Mouse (Mus musculus) cerebellum, postnatal 25 days (tissue): ENCODE measurements around the gene Unc45a.

ENCODE experiments used
- DNase-seq, 2 experiments: peaks; one replicate each; pipeline ENCODE4 v3.0.0; 2021; ENCODE audit warnings: mixed read lengths in 2 of 2

The Unc45a gene

DNA sequence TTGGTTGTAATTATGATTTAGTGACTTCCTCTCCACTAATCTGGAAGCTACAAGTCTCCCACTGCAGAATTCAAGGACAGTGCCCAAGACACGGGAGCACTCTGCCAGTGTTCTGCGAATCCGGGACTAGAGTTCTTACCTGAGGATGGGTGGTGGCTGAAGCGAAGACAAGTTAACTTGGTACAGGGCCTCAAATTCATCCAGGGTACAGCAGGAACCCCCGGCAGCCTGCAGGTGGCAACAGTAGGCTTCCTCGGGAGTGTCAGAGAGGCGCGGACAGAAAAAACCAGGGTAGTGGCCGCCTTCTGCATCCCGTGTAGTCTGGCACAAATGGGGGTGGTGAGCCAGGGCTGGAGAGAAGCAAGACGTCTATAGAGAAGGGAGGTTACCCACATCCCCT is at the start of gene Unc45a:
Unc45a (minus strand) TSS at position 213 of the 400 bp plus-strand sequence.
- DNase-seq: peak; percentile 69 to 77

GRCm38 (mm10) chr7:80387633-80388543 is 47.1 kb upstream of the Unc45a start, which contains the start of gene Fes:
Gene Fes, minus strand, starts transcription at chr7:80387946.
- no peak for DNase-seq

DNA sequence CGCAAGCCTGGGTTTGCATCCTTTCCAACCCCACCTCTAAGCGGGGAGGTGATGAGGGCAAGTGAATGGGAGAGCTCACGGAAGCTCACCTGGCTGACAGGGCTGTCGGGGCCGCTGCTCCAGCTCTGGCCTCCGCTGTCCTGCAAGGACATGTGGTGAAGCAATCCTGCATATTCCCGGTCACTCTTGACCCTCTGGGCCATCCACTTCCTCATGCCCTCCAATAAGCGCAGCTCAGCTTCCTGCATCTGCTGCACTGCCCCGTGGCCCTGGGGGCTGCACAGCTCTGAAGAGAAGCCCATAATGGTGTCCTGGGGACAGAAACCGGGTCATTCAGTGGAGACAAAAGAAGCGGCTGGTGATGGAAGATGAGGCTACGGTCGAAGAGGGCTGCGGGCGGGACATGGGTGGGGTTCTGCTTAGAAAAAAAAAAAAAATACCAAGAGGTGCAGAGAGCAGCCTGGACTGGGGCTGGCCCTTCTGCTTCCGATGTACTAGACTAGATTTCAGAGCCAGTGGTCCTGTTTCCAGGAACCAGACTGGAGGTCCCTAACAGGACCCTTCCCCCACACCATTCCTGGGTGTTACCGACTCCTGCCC is 46.3 kb upstream of the Unc45a start:
- no peak for DNase-seq

GRCm38 (mm10) chr7:80386235-80386930 is 45.6 kb upstream of the Unc45a start:
- peak; percentile 92 to 96 for DNase-seq

GRCm38 (mm10) chr7:80382919-80383318 is 42.1 kb upstream of the Unc45a start:
- no peak for DNase-seq

- peak in 1 of 2 experiments; percentile 70 for DNase-seq
Measured at GRCm38 (mm10) chr7:80379531-80379930, 38.7 kb upstream of the Unc45a start.

GRCm38 (mm10) chr7:80377471-80377870 is 36.7 kb upstream of the Unc45a start:
- DNase-seq: peak; percentile 88 to 89

DNA sequence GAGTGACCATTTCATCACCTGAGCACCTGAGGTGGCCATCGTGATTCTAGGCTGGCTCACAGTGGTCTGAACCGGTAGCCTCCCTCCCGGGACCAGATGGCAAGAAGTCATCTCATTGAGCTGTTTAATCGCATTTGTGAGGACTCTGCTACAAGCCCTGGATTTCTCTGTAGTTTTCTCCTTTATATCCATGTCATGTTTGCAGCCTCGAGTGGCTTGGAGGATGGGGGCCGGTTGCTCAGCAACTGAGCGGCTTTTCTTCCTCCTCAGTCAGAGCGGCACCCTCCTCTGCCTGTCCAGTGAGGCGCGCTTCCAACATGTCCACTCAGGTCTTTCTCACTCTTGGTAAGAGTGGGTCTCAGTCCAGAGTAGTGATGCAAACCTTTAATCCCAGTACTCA is 35.4 kb upstream of the Unc45a start:
- no peak for DNase-seq

DNA sequence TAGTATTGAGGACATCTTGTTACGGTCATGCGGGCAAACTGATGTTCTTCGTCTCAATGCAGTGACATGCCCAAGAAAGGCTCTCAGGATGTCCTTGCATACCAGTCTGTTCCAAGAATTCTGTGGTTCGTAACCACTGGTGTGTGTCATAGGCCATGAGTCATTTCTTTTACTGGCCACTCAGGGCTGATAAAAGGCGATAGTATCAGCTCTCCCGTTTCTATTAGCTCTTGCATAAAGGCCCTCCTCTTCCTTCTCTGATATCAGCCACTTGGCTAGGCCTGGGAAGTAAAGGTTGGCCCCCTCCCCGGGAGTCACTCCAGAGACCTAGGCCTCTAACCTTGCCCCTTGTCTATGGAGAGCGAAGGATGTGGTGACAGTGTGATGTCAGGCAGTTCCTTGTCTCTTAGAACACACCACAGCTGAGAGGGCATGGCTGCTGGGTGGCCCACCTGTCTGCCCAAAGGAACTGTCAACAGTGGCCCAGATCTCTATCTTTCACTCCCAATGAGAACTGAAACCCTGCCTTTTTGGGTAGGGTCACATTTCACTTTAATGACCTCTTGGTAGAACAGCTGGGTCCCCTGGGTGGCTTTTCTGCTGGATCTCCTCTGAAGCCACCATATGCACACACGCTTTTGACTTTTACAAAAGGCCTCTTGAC is 34.7 kb upstream of the Unc45a start:
- DNase-seq: no peak

DNA sequence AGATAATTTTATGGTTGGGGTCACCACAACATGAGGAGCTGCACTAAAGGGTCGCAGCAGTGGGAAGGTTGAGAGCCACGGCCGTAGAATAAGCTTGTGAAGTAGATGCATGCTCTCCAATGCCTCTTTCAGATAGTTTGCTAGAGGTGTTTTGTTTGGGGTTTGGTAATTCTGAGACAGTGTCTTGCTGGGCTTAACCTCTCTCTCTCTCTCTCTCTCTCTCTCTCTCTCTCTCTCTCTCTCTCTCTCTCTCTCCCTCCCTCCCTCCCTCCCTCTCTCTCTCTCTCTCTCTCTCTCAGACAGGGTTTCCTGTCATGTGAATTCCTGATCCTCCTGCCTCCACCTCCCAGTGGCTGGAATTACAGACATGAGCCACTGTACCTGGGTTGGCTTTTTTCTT is 33.9 kb upstream of the Unc45a start:
- DNase-seq: no peak

DNA sequence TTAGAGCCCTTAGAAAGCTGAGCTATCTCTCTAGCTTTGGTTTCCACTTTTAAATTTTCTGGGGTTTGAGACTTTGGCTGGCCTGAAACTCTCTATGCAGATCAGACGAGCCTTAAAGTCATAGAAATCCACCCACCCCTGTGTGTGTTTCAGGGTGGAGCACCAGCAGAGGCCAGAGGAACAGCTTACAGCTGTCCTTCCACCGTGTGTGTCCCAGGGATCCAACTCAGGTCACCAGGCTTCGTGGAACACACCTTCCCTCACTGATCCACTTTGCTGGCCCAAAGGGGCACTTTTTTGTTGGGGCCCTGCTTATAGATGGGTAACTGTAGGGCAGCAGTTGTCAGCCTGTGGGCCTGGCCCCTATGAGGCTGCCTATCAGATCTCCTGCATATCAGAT is 33.5 kb upstream of the Unc45a start:
- no peak for DNase-seq

DNA sequence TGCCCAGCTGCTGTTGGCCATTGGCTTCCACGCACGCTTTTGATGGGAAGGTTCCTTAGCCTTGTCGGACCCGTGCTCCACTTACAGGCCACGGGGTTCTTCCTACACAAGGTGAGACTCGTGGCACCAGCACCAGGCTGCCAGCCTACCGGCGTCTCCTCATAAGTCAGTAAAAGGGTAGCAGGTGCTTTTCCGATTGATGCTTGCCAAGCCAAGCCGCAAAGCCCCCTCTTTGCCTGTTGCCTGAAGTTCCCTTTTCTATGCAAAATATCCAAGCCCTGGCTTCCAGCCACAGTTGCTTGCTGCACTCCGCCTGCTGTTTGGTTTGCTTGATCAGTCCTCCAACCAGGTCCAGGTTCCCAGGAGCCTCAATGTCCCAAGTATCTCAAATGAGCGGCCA is 33.0 kb upstream of the Unc45a start:
- DNase-seq: no peak

DNA sequence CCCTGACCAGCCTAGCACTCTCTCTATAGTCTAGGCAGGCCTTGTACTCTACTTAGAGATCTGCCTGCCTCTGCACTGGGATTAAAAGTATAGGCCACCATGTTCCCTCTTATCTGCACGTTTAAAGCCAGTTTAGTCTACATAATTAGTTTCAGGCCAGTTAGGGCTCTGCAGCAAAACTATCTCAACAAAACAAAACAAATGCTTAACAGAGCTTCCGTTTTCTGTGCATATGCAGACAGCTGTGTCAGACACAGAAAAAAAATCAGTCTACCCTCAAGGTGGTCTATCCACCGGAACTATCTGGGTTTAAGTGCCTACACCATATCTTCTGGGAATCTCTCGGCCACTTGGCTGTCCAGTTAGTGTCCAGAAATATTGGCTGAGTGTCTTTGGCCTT is 32.5 kb upstream of the Unc45a start:
- DNase-seq: no peak

DNA sequence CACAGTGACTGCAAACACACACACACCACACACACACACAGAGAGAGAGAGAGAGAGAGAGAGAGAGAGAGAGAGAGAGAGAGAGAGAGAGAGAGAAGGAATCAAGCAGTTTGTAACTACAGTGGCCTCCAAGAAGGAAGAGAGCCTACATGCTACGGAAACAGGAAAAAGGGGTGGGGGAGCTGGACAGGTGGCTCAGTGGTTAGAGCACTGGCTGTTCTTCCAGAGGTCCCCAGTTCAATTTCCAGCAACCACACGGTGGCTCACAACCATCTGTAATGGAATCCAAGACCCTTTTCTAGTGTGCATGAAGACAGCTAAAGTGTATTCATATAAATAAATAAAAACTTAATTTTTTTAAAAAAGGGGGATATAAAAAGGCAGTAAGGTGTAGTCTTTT is 31.9 kb upstream of the Unc45a start:
- DNase-seq: no peak

DNA sequence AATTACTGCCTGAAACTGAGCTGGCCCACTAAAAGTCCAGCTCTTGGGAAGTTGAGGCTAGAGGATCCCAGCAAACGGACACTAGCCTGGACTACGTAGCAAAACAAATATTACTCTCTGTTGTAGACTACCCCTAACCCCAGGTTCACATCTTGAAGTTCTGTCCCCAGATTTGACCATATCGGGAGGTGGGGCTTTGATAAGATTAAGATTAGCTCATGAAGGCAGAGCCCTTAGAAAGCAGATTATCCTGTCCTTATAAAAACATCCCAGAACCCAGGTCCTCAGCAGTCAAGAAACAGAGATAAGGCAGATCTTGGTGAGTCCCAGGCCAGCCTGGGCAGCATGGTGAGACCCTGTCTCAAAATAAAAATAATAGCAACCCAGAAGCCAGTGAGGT is 31.4 kb upstream of the Unc45a start:
- DNase-seq: no peak

DNA sequence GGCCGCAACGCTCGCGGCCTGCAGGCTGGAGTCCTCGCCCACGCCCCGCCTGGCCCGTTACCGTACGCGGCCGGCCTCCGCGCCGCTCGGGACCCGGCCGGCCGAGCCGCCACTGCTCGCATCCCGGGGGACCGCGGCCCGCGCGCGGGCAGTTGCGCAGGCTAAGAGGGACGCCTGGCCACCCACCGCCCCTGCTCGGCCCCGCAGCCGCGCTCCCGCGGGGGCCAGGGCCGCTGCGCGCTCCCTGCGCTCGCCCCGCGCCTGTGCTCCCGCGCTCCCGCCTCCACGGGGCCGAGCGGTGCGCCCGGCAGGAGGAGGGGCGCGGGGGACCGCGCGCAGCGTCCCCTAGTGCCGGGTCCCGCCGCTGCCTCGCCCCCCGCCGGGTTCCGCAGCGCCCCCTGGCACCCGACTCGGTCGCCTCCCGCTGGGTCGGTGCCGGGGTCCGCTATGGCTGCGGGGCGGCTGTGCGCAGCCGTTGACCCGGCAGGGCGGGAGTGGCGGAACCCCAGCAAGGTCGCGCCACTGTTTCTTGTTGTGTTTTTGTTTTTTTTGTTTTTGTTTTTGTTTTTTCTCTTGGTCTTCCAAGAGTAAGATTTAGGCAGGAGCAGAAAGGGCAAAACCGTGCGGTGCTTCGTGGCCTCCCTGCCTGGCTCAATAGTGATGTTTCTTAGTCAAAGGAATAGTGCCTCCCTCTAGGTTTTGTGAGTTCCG is 30.4 kb upstream of the Unc45a start, which contains the start of gene Man2a2:
Man2a2 (minus strand) TSS at position 335 of the 711 bp plus-strand sequence.
- peak; percentile 84 to 86 for DNase-seq

DNA sequence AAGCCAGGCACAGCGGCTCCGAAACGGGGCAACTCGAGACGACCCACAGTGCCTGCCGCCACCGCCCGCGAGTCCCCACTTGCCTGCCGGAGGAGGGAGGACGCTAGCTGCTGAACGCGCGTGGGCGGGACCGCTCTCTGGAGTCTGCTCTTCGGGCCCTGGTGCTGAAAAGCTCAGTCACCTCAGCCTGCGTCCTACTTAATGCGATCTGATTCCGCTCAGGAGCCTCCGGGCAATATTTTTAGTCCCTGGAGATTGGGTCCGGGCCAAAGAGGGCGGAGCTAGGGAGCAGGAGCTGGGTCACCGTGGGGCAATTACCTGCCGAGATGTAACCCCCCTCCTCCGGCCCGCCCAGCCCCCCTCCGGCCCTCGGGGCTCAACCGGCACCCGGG is 29.8 kb upstream of the Unc45a start:
- peak; percentile 94 to 95 for DNase-seq

DNA sequence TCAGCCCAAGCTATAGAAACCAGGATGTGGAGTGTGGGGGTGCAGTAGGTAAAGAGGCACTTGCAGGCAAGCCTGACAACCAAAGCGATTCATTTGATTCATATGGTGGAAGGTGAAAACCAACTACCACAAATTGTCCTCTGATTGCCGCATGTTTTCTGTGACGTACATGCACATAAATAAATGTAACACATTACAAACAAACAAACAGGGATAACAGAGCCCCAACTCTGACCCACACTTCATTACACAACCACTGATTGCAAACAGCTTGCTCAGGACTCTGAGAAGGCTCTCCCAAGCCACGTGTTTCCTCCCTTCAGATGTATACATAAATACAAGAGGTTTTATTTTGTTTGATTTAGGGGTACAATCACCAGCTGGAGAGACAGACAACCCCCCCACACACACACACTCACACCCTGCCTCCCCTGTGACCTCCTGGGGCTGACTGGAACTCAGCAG is 29.2 kb upstream of the Unc45a start:
- DNase-seq: no peak

GRCm38 (mm10) chr7:80369461-80369860 is 28.7 kb upstream of the Unc45a start:
- DNase-seq: peak; percentile 68 to 70

DNA sequence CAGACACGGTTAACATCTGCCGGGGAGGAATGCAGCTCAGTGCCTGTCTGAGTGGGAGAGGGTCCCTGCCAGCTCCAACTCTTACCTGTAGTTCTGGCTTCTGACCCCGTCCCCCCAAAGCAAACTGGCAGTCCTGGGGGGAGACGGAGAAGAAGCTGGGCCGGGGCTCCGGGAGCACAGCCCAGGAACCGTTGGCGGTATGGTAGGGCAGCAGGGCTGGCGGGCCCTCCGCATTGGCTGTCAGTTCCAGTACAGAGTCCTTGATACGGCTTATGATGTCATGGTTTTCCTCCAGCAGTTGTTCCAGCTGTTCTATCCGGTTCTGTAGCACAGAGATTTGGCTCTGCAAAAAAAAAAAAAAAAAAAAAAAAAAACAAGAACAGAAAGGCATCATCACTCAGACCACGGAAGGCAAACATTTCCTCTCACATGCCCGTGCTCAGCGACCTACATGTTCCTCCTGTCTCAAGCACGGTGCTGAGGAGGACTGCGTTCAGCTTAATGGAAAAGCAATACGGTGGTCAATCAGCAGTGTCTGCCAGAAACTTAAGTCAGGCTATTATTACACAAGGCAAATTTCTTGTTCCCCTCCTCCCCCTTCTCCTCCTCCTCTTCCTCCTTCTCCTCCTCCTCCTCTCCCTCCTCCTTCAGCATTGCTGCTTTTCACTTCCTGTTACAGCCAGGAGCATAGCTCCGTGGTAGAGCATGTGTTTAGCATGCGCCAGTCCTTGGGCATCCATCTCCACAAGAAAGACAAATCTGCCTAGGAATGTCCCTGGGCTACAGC is 28.0 kb upstream of the Unc45a start:
- no peak for DNase-seq

GRCm38 (mm10) chr7:80368009-80368408 is 27.2 kb upstream of the Unc45a start:
- DNase-seq: no peak
